Mouse (Mus musculus): ENCODE measurements at regions not wholly inside any gene's neighbourhood (a gene's known extent, or its start where the extent isn't known, plus 50 kb on each side); places are given as distances from the start of the nearest gene placed in this dataset.

DNA sequence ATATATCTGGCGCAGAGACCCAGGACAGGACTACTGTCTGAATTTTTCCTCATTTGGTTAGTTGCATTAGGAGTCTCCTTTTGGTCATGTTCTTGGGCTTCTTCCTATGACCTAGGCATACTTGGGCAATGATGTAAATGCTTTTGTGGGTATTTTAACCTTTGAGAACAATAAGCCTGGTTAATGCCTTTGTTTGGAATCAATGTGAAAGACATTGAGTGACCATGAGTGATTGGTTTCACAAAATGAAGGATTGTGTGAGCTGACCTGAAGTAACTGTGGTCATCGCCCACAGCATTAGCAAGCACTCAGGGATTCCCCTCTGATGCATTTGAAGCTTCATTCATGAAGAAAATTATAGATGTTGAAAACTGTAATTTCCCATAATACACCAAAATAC, 61.9 kb upstream of the Abcb5 start:
- no peak for DNase-seq (ENCODE audit: low spot score in 2 of 2)

DNA sequence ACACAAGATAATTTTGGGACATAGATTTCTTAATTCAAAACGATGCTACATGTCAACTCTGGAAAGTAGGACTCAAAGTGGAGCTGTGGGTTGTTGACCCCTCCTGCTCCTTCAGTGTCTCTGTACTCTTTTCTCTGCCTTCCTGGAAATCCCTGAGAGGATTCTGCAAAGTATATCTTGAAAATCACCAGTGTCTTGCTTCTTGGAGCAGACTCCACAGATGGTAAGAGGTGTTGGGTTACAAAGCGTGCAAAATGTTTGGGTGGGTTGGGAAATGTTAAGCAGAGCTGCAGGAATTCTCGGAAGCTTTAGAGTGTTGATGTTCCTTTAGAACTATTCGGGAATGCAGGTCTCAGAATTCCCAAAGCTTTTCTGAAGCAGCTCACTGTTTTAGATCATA, 61.5 kb upstream of the Abcb5 start:
- no peak for DNase-seq (ENCODE audit: low spot score in 2 of 2)

DNA sequence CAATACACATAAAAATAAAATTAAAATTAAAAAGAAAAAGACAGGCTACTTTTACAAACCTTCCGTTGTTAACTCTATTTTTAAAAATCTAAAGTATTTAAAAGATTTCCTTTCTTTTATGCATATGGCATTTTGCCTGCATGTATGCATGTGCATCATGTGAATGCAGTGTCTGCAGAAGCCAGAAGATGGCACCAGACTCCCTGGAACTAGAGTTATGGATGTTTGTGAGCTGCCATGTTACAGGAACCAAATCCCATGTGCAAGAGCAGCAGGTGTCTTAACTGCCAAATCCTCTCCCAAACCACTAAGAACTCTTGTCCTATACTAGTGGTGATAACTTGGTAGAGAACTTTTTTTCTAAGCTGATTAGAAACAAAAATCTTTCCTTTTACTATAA, 60.1 kb upstream of the Abcb5 start:
- peak in 1 of 2 experiments; percentile 24 for DNase-seq (ENCODE audit: low spot score in 2 of 2)

DNA sequence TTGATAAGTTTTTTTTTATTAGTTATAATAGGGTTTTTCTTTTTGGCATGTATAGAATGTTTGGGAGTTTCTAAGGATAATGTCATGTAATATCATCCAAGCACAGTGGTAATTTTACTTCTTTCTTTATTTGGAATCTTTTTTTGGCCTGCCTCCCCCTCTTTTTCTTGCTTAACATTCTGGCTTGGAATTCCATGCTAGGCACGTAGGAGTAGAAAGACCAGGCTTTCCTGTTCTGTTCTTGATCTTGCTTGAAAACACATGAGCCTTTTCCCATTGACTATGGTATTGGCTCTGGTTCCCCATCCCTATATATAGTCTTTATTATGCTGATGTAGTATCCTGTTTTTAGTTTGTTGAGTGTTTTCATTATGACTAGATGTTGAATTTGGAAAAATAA, 57.8 kb upstream of the Abcb5 start:
- DNase-seq (ENCODE audit: low spot score in 2 of 2), result no peak
